ENCODE assay signal across 8 mouse cellular contexts in genomic region chrX:16619034-16619929, GRCm38 (mm10). TPM values are rescaled to one million over a fixed set of nuclear protein-coding genes. Genes with fewer than 3 reads are reported as not detected.
DNase-seq lines count a peak whose midpoint lies in the region; ATAC-seq lines count a peak whose summit lies in the region.

Gene Maoa, plus strand, starts transcription at chrX:16619698.

- H3K9ac ChIP-seq in embryonic facial prominence, embryonic 15.5 days = 0 out of 2 replicates have a peak within 1 kb of the TSS, but pooled peaks have one; percentile 15
- peak within 1 kb of the TSS; percentile 67 for H3K9ac ChIP-seq in heart, embryonic 11.5 days (ENCODE audit: low read depth, low read length)
- peak within 1 kb of the TSS; percentile 59 for H3K9ac ChIP-seq in kidney, embryonic 14.5 days (ENCODE audit: low read depth, low read length)
- peak within 1 kb of the TSS; percentile 68 for H3K9ac ChIP-seq in limb, embryonic 13.5 days
- peak within 1 kb of the TSS; percentile 57 for H3K9ac ChIP-seq in midbrain, embryonic 14.5 days (replicated peaks; ENCODE audit: low read length)

- peak; percentile 91 for ATAC-seq in embryonic facial prominence, embryonic 15.5 days (ENCODE audit: insufficient number of reproducible peaks, low FRiP score, low TSS enrichment, low read depth)
- peak; percentile 82 for ATAC-seq in heart, embryonic 11.5 days (replicated peaks; ENCODE audit: insufficient number of reproducible peaks, low FRiP score, low TSS enrichment)
- peak; percentile 92 for ATAC-seq in kidney, embryonic 14.5 days (ENCODE audit: low FRiP score, low TSS enrichment)
- ATAC-seq in limb, embryonic 13.5 days (ENCODE audit: low FRiP score, low read depth) = peak; percentile 90
- ATAC-seq in midbrain, embryonic 14.5 days (ENCODE audit: low FRiP score, low TSS enrichment) = peak; percentile 74

- H3K4me2 ChIP-seq in embryonic facial prominence, embryonic 15.5 days (replicated peaks) = peak within 1 kb of the TSS; percentile 74
- H3K4me2 ChIP-seq in heart, embryonic 11.5 days = peak within 1 kb of the TSS; percentile 73
- H3K4me2 ChIP-seq in kidney, embryonic 14.5 days (replicated peaks; ENCODE audit: low read depth, low read length) = peak within 1 kb of the TSS; percentile 65
- peak within 1 kb of the TSS; percentile 77 for H3K4me2 ChIP-seq in limb, embryonic 13.5 days (replicated peaks)
- H3K4me2 ChIP-seq in midbrain, embryonic 14.5 days (ENCODE audit: low read length) = peak within 1 kb of the TSS; percentile 67

- H3K4me1 ChIP-seq in embryonic facial prominence, embryonic 15.5 days = no peaks in the 10 kb centered on the region
- H3K4me1 ChIP-seq in heart, embryonic 11.5 days (ENCODE audit: control insufficient read depth, insufficient read depth, low read length) = no peaks in the 10 kb centered on the region
- H3K4me1 ChIP-seq in kidney, embryonic 14.5 days (ENCODE audit: control insufficient read depth, insufficient read depth, low read length) = no peaks in the 10 kb centered on the region
- H3K4me1 ChIP-seq in limb, embryonic 13.5 days = no peaks in the 10 kb centered on the region
- no peaks in the 10 kb centered on the region for H3K4me1 ChIP-seq in midbrain, embryonic 14.5 days (ENCODE audit: control insufficient read depth, insufficient read depth, low read length)

- peak; percentile 13 to 19 for DNase-seq in B cell, adult 2 months
- DNase-seq in brain, adult 2 months (ENCODE audit: low read depth, low spot score) = peak; percentile 94
- DNase-seq in midbrain, embryonic 14.5 days = peak; percentile 81
- DNase-seq in spleen, postnatal 36 days (ENCODE audit: low spot score in 2 of 2) = peak; percentile 9 to 19

- no peaks in the 10 kb centered on the region for H3K36me3 ChIP-seq in embryonic facial prominence, embryonic 15.5 days
- no peaks in the 10 kb centered on the region for H3K36me3 ChIP-seq in heart, embryonic 11.5 days (ENCODE audit: control insufficient read depth, insufficient read depth, low read length)
- no peaks in the 10 kb centered on the region for H3K36me3 ChIP-seq in kidney, embryonic 14.5 days (ENCODE audit: control insufficient read depth, insufficient read depth, low read length)
- no peaks in the 10 kb centered on the region for H3K36me3 ChIP-seq in limb, embryonic 13.5 days
- H3K36me3 ChIP-seq in midbrain, embryonic 14.5 days (ENCODE audit: control insufficient read depth, insufficient read depth, low read length) = no peaks in the 10 kb centered on the region

- no peaks in the 10 kb centered on the region for H3K9me3 ChIP-seq in embryonic facial prominence, embryonic 15.5 days (replicated peaks)
- no peaks in the 10 kb centered on the region for H3K9me3 ChIP-seq in heart, embryonic 11.5 days (replicated peaks; ENCODE audit: control insufficient read depth, low read length)
- H3K9me3 ChIP-seq in kidney, embryonic 14.5 days (ENCODE audit: control insufficient read depth, low read length) = no peaks in the 10 kb centered on the region
- no peaks in the 10 kb centered on the region for H3K9me3 ChIP-seq in limb, embryonic 13.5 days
- H3K9me3 ChIP-seq in midbrain, embryonic 14.5 days (ENCODE audit: control insufficient read depth, low read length) = no peaks in the 10 kb centered on the region

- peak within 1 kb of the TSS; percentile 55 for H3K4me3 ChIP-seq in embryonic facial prominence, embryonic 15.5 days (replicated peaks)
- peak within 1 kb of the TSS; percentile 47 for H3K4me3 ChIP-seq in heart, embryonic 11.5 days (ENCODE audit: low read depth, low read length)
- peak within 1 kb of the TSS; percentile 46 for H3K4me3 ChIP-seq in kidney, embryonic 14.5 days (ENCODE audit: low read length)
- peak within 1 kb of the TSS; percentile 51 for H3K4me3 ChIP-seq in limb, embryonic 13.5 days
- H3K4me3 ChIP-seq in midbrain, embryonic 14.5 days (replicated peaks; ENCODE audit: low read depth, low read length) = peak within 1 kb of the TSS; percentile 47

- WGBS in embryonic facial prominence, embryonic 15.5 days = 17% methylated on average over 33 of the region's 33 CpGs
- 17% methylated on average over 33 of the region's 33 CpGs for WGBS in heart, embryonic 11.5 days (ENCODE audit: insufficient replicate concordance)
- WGBS in kidney, embryonic 14.5 days = 31% methylated on average over 33 of the region's 33 CpGs
- WGBS in limb, embryonic 13.5 days = 14% methylated on average over 33 of the region's 33 CpGs
- WGBS in midbrain, embryonic 14.5 days = 19% methylated on average over 33 of the region's 33 CpGs

- peak within 1 kb of the TSS; percentile 84 for H3K27ac ChIP-seq in embryonic facial prominence, embryonic 15.5 days (replicated peaks)
- H3K27ac ChIP-seq in heart, embryonic 11.5 days (ENCODE audit: low read depth, low read length) = peak within 1 kb of the TSS; percentile 71; the same call in 1 of the 2 replicates
- peak within 1 kb of the TSS; percentile 62; the same call in 1 of the 2 replicates for H3K27ac ChIP-seq in kidney, embryonic 14.5 days (ENCODE audit: low read depth, low read length)
- peak within 1 kb of the TSS; percentile 61; the same call in 1 of the 2 replicates for H3K27ac ChIP-seq in limb, embryonic 13.5 days
- peak within 1 kb of the TSS; percentile 83 for H3K27ac ChIP-seq in midbrain, embryonic 14.5 days (replicated peaks; ENCODE audit: low read depth, low read length)

- no peaks in the 10 kb centered on the region for H3K27me3 ChIP-seq in embryonic facial prominence, embryonic 15.5 days
- H3K27me3 ChIP-seq in heart, embryonic 11.5 days (ENCODE audit: control insufficient read depth, insufficient read depth, low read length) = no peaks in the 10 kb centered on the region
- H3K27me3 ChIP-seq in kidney, embryonic 14.5 days (ENCODE audit: control insufficient read depth, insufficient read depth, low read length) = no peaks in the 10 kb centered on the region
- no peaks in the 10 kb centered on the region for H3K27me3 ChIP-seq in limb, embryonic 13.5 days
- H3K27me3 ChIP-seq in midbrain, embryonic 14.5 days (ENCODE audit: control insufficient read depth, insufficient read depth, low read length) = no peaks in the 10 kb centered on the region

RNA-seq across cellular contexts. Expression of gene Maoa, which starts in this region (rescaled TPM):
- 17.7 and 18.7 TPM in 2 replicates for polyA plus RNA-seq in embryonic facial prominence, embryonic 15.5 days (2015; fragmentation: Nextera tagmentation; extraction: Ambion mirVana)
- 7.2 and 9.0 TPM in 2 replicates for polyA plus RNA-seq in heart, embryonic 11.5 days (2014; fragmentation: Nextera tagmentation; extraction: Ambion mirVana)
- 15.0 and 15.7 TPM in 2 replicates for polyA plus RNA-seq in kidney, embryonic 14.5 days (2014; fragmentation: Nextera tagmentation; extraction: Ambion mirVana)
- 14.4 and 14.7 TPM in 2 replicates for polyA plus RNA-seq in limb, embryonic 13.5 days (2015; fragmentation: Nextera tagmentation; extraction: Ambion mirVana)
- polyA plus RNA-seq in midbrain, embryonic 14.5 days (2014; fragmentation: Nextera tagmentation; extraction: Ambion mirVana) = 14.8 and 15.4 TPM in 2 replicates

Comparison
In these comparisons a context has a peak if more than half of its experiments do, and no peak if none do; other contexts are left out.
1. Peak in every context shown above with its lines: DNase-seq, ATAC-seq, H3K4me3 ChIP-seq and H3K27ac ChIP-seq.
2. DNase-seq: peak in every context shown above with its lines; median percentile 94 in brain, adult 2 months; 81 in midbrain, embryonic 14.5 days; 16 in B cell, adult 2 months; 14 in spleen, postnatal 36 days.
3. H3K9ac ChIP-seq: peak in every context shown above with its lines; median percentile 68 in limb, embryonic 13.5 days; 67 in heart, embryonic 11.5 days; 59 in kidney, embryonic 14.5 days; 57 in midbrain, embryonic 14.5 days; 15 in embryonic facial prominence, embryonic 15.5 days.